Mouse (Mus musculus) testis, adult 2 months (tissue): ENCODE measurements around the gene Agbl5. TPM values are rescaled to one million over a fixed set of nuclear protein-coding genes. Genes with fewer than 3 reads are reported as not detected.

ENCODE experiments used
- H3K27ac ChIP-seq: fragments of 200-500 bp; 2 replicates; pipeline ENCODE4 v1.5.1; 2012; ENCODE audit warnings: low read depth, low read length; ENCODE audit not compliant: control insufficient read depth, insufficient read depth
- H3K27me3 ChIP-seq: fragments of 200-500 bp; 2 replicates; pipeline ENCODE4 v1.6.1; 2012; ENCODE audit warnings: mild to moderate bottlenecking, low read length, moderate library complexity; ENCODE audit not compliant: control insufficient read depth, insufficient read depth
- H3K36me3 ChIP-seq: fragments of 200-500 bp; 2 replicates; pipeline ENCODE4 v1.6.1; 2012; ENCODE audit warnings: mild to moderate bottlenecking, low read length; ENCODE audit not compliant: control insufficient read depth, insufficient read depth
- H3K4me1 ChIP-seq: fragments of 200-500 bp; 2 replicates; pipeline ENCODE4 v1.6.1; 2012; ENCODE audit warnings: low read length; ENCODE audit not compliant: control insufficient read depth, insufficient read depth
- H3K4me3 ChIP-seq: fragments of 200-500 bp; 2 replicates; pipeline ENCODE4 v1.5.1; 2012; ENCODE audit warnings: low read depth, mild to moderate bottlenecking, low read length, moderate library complexity, mixed read lengths; ENCODE audit not compliant: control insufficient read depth
- CTCF ChIP-seq: fragments of 200-500 bp; IDR thresholded peaks from 2 replicates; pipeline ENCODE4 v1.5.1; 2012; ENCODE audit warnings: low read depth, mild to moderate bottlenecking, inconsistent platforms, low read length, moderate library complexity; ENCODE audit not compliant: control insufficient read depth, insufficient read depth, insufficient replicate concordance
- POLR2A ChIP-seq: fragments of 200-500 bp; IDR thresholded peaks from 2 replicates; pipeline ENCODE4 v1.6.1; 2012; ENCODE audit warnings: low read depth, mild to moderate bottlenecking, inconsistent platforms, low read length, moderate library complexity; ENCODE audit not compliant: control insufficient read depth
- polyA plus RNA-seq: library from polyadenylated mRNA; depleted of rRNA; stranded (reverse); fragments of >200 nt; gene quantifications from 2 replicates; pipeline ENCODE4 v1.2.3, GENCODE M21; 2012

Gene Agbl5
- polyA plus RNA-seq, 1 experiment = 489 TPM

GRCm38 (mm10) chr5:30856124-30856523 lies 32.4 kb upstream of the Agbl5 start:
- H3K27me3 ChIP-seq = no peaks in the 10 kb centered on the region
- H3K27ac ChIP-seq = no peak overlapping the region
- 0 out of 2 replicates have a peak overlapping the region, but pooled peaks have one; percentile 14 for H3K4me3 ChIP-seq
- no peak for TF ChIP-seq POLR2A
- TF ChIP-seq CTCF = 0 out of 2 replicates have a peak, but pooled peaks have one; percentile 6
- no peaks in the 10 kb centered on the region for H3K4me1 ChIP-seq
- no peaks in the 10 kb centered on the region for H3K36me3 ChIP-seq

- peaks cover 1% of the 10 kb centered on the region for H3K36me3 ChIP-seq
Measured at GRCm38 (mm10) chr5:30863852-30864251, 24.6 kb upstream of the Agbl5 start.

GRCm38 (mm10) chr5:30864322-30864721 lies 24.2 kb upstream of the Agbl5 start:
- H3K36me3 ChIP-seq = peaks cover 1% of the 10 kb centered on the region
- H3K27ac ChIP-seq = no peak overlapping the region
- H3K4me3 ChIP-seq = no peak overlapping the region
- no peaks in the 10 kb centered on the region for H3K27me3 ChIP-seq
- H3K4me1 ChIP-seq = peaks cover 6% of the 10 kb centered on the region
- TF ChIP-seq CTCF = no peak
- no peak for TF ChIP-seq POLR2A

More at GRCm38 (mm10) chr5:30863852-30864251, 24.6 kb upstream of the Agbl5 start:
- TF ChIP-seq POLR2A (no peak), CTCF (no peak)
- Histone ChIP-seq H3K4me3 (no peak overlapping the region), H3K27ac (no peak overlapping the region), H3K4me1 (peaks cover 1% of the 10 kb centered on the region), H3K27me3 (no peaks in the 10 kb centered on the region)

GRCm38 (mm10) chr5:30866871-30867270 lies 21.6 kb upstream of the Agbl5 start:
- Histone ChIP-seq H3K4me3 (no peak overlapping the region), H3K36me3 (peaks cover 1% of the 10 kb centered on the region), H3K27me3 (no peaks in the 10 kb centered on the region), H3K27ac (no peak overlapping the region), H3K4me1 (peaks cover 7% of the 10 kb centered on the region)
- TF ChIP-seq POLR2A (no peak), CTCF (no peak)

- no peak within 1 kb of the TSS for H3K27ac ChIP-seq
- TF ChIP-seq CTCF = no peak
- TF ChIP-seq POLR2A = no peak
- H3K4me1 ChIP-seq = peaks cover 7% of the 10 kb centered on the region
- peaks cover 1% of the 10 kb centered on the region for H3K36me3 ChIP-seq
- H3K4me3 ChIP-seq = peak within 1 kb of the TSS; percentile 99; the same call in 1 of the 2 replicates
- no peaks in the 10 kb centered on the region for H3K27me3 ChIP-seq
Measured at GRCm38 (mm10) chr5:30867712-30868111, 20.8 kb upstream of the Agbl5 start, which contains the start of gene Tmem214. TSS of gene Tmem214 (plus strand) at chr5:30868012.

- Histone ChIP-seq H3K4me3 (peak overlapping the region; percentile 99), H3K36me3 (peaks cover 1% of the 10 kb centered on the region), H3K4me1 (peaks cover 7% of the 10 kb centered on the region), H3K27ac (peak overlapping the region; percentile 89; the same call in 1 of the 2 replicates), H3K27me3 (no peaks in the 10 kb centered on the region)
- TF ChIP-seq POLR2A = no peak
- TF ChIP-seq CTCF = no peak
Measured at GRCm38 (mm10) chr5:30868981-30869380, 19.5 kb upstream of the Agbl5 start.

GRCm38 (mm10) chr5:30869405-30870130 lies 18.9 kb upstream of the Agbl5 start:
- Histone ChIP-seq H3K36me3 (peaks cover 1% of the 10 kb centered on the region), H3K27ac (peak overlapping the region; percentile 89)
- TF ChIP-seq POLR2A (peak; percentile 82), CTCF (no peak)

More at GRCm38 (mm10) chr5:30869405-30870130, 18.9 kb upstream of the Agbl5 start:
- peak overlapping the region; percentile 99 for H3K4me3 ChIP-seq
- peaks cover 7% of the 10 kb centered on the region for H3K4me1 ChIP-seq
- no peaks in the 10 kb centered on the region for H3K27me3 ChIP-seq
